Mouse (Mus musculus) mature B cell (primary cell): ENCODE data around the gene Mcrip1.

Experiments
- in situ Hi-C: fragments of 300-500 bp; cut with MboI; formaldehyde crosslinking; loops from 2 replicates; pipeline ENCODE4 v1.14.3; 2019

Mcrip1 gene

GRCm38 (mm10) chr11:120512790-120513453, 36.6 kb downstream of the Mcrip1 start:
- in situ Hi-C loops = no loop called here

- in situ Hi-C loops = no loop called here
Measured at GRCm38 (mm10) chr11:120510375-120511030, 39.0 kb downstream of the Mcrip1 start.

DNA sequence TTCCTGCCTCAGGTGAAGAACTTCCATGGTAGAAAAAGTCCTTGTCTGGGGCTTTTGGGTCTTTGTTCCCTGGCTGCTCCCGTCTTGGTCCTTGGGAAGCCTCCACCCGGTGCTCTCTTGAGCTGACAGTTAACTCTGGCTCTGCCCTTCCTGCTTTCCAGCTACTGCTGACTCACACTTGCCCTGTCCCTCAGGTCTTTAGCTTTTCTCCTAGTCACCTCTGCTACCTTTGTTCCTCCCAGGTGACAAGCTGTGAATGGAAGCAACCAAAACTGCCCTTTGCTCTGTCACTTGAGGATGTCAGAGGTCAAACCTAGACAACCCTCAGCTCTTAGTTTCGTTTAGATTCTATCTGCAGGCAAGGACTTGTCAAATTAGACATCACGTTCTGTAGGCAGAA, 39.6 kb downstream of the Mcrip1 start:
- in situ Hi-C loops = no loop called here

GRCm38 (mm10) chr11:120508290-120508870, 41.1 kb downstream of the Mcrip1 start:
- in situ Hi-C loops = no loop called here

GRCm38 (mm10) chr11:120507611-120508289, 41.8 kb downstream of the Mcrip1 start:
- in situ Hi-C loops = no loop called here

DNA sequence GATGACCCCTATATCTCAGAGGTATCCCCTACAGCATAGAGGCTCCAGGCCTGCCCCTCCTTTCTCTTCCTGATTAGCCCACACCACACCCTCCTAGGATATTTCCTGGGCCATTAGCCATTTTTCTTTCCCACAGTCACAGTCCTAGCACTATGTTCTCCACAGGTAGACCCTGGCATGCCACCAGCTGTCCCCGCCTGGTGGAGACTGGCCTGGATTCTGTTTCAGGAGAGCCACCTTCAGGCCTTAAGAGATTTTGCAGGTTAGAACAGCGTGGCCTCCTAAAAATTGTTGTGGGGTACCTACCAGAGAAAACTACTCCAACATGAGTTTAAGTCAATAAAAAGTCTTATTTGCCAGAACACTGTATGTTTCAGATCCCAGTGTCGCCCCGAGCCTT, 42.6 kb downstream of the Mcrip1 start:
- in situ Hi-C loops = no loop called here

GRCm38 (mm10) chr11:120505661-120506060, 43.9 kb downstream of the Mcrip1 start:
- in situ Hi-C loops = no loop called here

- in situ Hi-C loops = no loop called here
Measured at GRCm38 (mm10) chr11:120501701-120502100, 47.8 kb downstream of the Mcrip1 start.

DNA sequence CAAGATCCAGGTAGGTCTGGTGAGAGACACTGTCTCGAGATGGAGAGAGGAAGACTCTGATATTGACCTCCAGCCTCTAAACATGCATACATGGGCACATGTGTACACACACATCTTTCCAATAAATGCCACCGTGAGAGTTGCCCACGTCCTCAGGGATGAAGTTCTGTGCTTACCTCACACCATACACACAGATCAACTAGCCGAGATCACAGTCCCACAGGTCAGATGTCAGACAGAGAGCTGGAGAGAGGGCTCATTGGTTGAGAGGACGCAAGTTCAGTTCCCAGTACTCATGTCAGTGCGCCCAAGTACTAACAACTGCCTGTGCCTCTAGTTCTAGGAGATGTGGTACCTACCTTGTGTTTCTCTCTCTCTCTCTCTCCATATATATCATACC, 48.5 kb downstream of the Mcrip1 start:
- in situ Hi-C loops = no loop called here

- in situ Hi-C loops = no loop called here
Measured at GRCm38 (mm10) chr11:120500357-120500756, 49.2 kb downstream of the Mcrip1 start.

DNA sequence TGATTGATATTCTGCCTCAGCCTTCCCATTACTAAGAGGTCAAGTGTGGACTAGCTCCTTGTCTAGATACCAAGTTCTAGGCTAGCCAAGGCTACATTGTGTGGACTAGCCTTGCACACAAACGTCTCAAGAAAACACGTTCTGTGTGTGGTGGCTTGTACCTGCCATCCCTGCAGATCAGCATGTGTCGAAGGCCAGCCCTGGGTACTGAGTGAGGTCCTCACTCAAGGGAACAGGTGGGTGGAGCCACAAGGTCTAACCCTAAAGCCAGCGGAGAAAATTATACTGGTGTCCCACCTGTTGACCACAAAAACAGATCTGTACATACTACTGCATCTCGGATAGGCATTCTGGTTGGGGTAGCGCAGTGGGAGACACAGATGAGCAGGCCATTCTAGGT, 49.6 kb downstream of the Mcrip1 start:
- in situ Hi-C loops = no loop called here

DNA sequence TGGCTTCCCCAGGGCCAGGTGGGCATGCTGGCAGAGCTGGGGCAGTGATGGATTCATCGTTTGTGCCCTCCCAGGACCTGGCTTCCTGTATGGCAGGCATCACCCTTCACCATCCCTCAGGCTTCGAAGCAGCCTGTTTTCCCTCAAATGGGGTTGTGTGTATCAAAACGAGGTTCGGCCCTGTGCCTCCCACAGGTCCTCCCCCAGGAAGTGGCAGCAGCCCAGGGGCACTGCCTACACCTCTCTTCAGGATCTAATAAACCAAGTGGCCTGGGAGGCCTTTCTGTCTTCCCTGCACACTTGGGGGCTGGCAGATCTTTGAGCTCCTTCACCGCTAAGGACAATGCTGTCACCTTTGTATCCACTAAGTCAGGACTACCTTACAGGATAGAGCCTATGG, 50.6 kb downstream of the Mcrip1 start:
- in situ Hi-C loops = no loop called here

- in situ Hi-C loops = no loop called here
Measured at GRCm38 (mm10) chr11:120498226-120498625, 51.3 kb downstream of the Mcrip1 start.

DNA sequence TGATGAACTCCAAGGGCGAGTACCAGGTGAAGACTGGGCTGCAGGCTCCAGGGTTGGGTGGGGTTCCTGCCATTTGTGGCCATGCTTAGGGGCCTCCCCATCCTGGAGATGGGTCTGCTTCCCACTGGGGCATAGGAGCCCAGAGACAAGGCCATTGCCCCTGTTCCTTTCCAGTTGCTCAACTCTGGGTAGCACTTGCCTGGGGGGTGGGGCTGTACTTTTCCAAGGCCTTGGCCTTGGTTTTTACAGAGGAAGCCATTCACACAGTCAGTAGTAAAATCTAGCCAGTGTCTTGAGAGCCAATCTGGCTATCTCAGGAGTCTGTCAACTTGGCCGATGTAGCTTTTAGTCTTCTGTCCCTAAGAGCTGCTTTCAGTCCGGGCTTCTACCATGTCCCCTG, 52.1 kb downstream of the Mcrip1 start:
- in situ Hi-C loops = no loop called here

GRCm38 (mm10) chr11:120493911-120494310, 55.6 kb downstream of the Mcrip1 start:
- in situ Hi-C loops = no loop called here

- in situ Hi-C loops = no loop called here
Measured at GRCm38 (mm10) chr11:120493351-120493750, 56.2 kb downstream of the Mcrip1 start.
